Mouse (Mus musculus): ENCODE results near the gene Tesk1. TPM values are rescaled to one million over a fixed set of nuclear protein-coding genes. Genes with fewer than 3 reads are reported as not detected.

The Tesk1 gene
- total and polyA plus RNA-seq, 2 experiments from 2014 or later: 18.9 to 184 TPM

- ATAC-seq (ENCODE audit: low FRiP score): no peak
- TF ChIP-seq CTCF (IDR thresholded peaks at IDR 0.05): no peak
Observed at GRCm38 (mm10) chr4:43496587-43496986, 54.8 kb downstream of the Tesk1 start.

DNA sequence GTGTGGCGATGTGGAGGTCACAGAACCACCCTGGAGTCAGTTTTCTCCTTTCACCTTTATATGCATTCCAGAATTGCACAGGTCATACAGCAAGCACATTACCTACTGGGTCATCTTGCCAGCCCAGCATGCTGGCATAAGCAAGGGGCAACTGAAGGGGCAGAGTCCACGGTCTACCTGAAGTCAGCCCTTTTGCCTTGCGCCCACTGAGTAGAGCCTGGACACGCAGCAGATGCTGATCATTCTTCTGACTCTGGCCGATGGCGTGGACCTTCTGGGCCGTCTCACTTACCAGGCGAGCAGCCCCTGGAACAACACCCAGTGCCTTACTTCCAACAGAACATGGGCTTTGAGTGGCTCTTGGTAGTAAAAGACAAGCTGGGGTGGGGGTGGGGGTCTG is 55.7 kb downstream of the Tesk1 start:
- no peak for TF ChIP-seq CTCF (IDR thresholded peaks at IDR 0.05)
- no peak overlapping the region for H3K4me3 ChIP-seq (ENCODE audit: low read depth, low read length)
- ATAC-seq (ENCODE audit: low FRiP score) (no peak), DNase-seq (ENCODE audit: low spot score) (no peak)
- H3K27ac ChIP-seq (ENCODE audit: low read depth, low read length): no peak overlapping the region
- H3K9ac ChIP-seq (replicated peaks; ENCODE audit: low read length, poor library complexity, severe bottlenecking): no peak overlapping the region
- WGBS: 96% methylated on average over 8 of the region's 8 CpGs
- H3K4me1 ChIP-seq (ENCODE audit: insufficient read depth, low read length): 0 out of 2 replicates have a peak, but pooled peaks cover 6% of the 10 kb centered on the region
- H3K9me3 ChIP-seq (ENCODE audit: low read length): no peaks in the 10 kb centered on the region
- H3K36me3 ChIP-seq (ENCODE audit: insufficient read depth, low read length): peaks cover 3% of the 10 kb centered on the region; the same call in 1 of the 2 replicates
- no peak overlapping the region for H3K4me2 ChIP-seq (ENCODE audit: low read depth, low read length, poor library complexity, severe bottlenecking)
- H3K27me3 ChIP-seq (ENCODE audit: insufficient read depth, low read length): no peaks in the 10 kb centered on the region

More at GRCm38 (mm10) chr4:43496587-43496986, 54.8 kb downstream of the Tesk1 start:
- H3K4me1 ChIP-seq (ENCODE audit: insufficient read depth, low read length): 0 out of 2 replicates have a peak, but pooled peaks cover 6% of the 10 kb centered on the region
- H3K36me3 ChIP-seq (ENCODE audit: insufficient read depth, low read length): peaks cover 3% of the 10 kb centered on the region; the same call in 1 of the 2 replicates
- no peak overlapping the region for H3K4me2 ChIP-seq (ENCODE audit: low read depth, low read length, poor library complexity, severe bottlenecking)
- no peak overlapping the region for H3K27ac ChIP-seq (ENCODE audit: low read depth, low read length)
- no peak overlapping the region for H3K4me3 ChIP-seq (ENCODE audit: low read depth, low read length)
- WGBS: 31% methylated on average over 6 of the region's 6 CpGs
- H3K27me3 ChIP-seq (ENCODE audit: insufficient read depth, low read length): no peaks in the 10 kb centered on the region
- DNase-seq (ENCODE audit: low spot score): no peak
- no peak overlapping the region for H3K9ac ChIP-seq (replicated peaks; ENCODE audit: low read length, poor library complexity, severe bottlenecking)
- no peaks in the 10 kb centered on the region for H3K9me3 ChIP-seq (ENCODE audit: low read length)

Other genes with a start within 250 kb of the Tesk1 start
- gene Atp8b5, start 174.8 kb upstream of the Tesk1 start, total RNA-seq (2014; rRNA removed): 0.44 and 0.47 TPM in 2 replicates
- 0.17 and 0.54 TPM in 2 replicates for gene Atp8b5, start 174.8 kb upstream of the Tesk1 start, polyA plus RNA-seq (2015; fragmentation: Nextera tagmentation; extraction: Ambion mirVana)
- 156 and 200 TPM in 2 replicates for gene Rusc2, start 60.0 kb upstream of the Tesk1 start, total RNA-seq (2014; rRNA removed)
- gene Rusc2, start 60.0 kb upstream of the Tesk1 start, polyA plus RNA-seq (2015; fragmentation: Nextera tagmentation; extraction: Ambion mirVana): 77.7 and 78.9 TPM in 2 replicates
- 1.7 and 2.8 TPM in 2 replicates for gene Fam166b, start 12.8 kb upstream of the Tesk1 start, total RNA-seq (2014; rRNA removed)
- 1.6 and 2.2 TPM in 2 replicates for gene Fam166b, start 12.8 kb upstream of the Tesk1 start, polyA plus RNA-seq (2015; fragmentation: Nextera tagmentation; extraction: Ambion mirVana)
- not detected in 2 replicates for gene Cd72, start 12.7 kb downstream of the Tesk1 start, total RNA-seq (2014; rRNA removed)
- 5.2 and 5.4 TPM in 2 replicates for gene Cd72, start 12.7 kb downstream of the Tesk1 start, polyA plus RNA-seq (2015; fragmentation: Nextera tagmentation; extraction: Ambion mirVana)
- gene Sit1, start 41.8 kb downstream of the Tesk1 start, total RNA-seq (2014; rRNA removed): not detected in 2 replicates
- gene Sit1, start 41.8 kb downstream of the Tesk1 start, polyA plus RNA-seq (2015; fragmentation: Nextera tagmentation; extraction: Ambion mirVana): not detected in 2 replicates
- 74.0 and 77.4 TPM in 2 replicates for gene Ccdc107, start 51.0 kb downstream of the Tesk1 start, total RNA-seq (2014; rRNA removed)
- gene Ccdc107, start 51.0 kb downstream of the Tesk1 start, polyA plus RNA-seq (2015; fragmentation: Nextera tagmentation; extraction: Ambion mirVana): 107 and 120 TPM in 2 replicates
- 1.3 and 16.1 TPM in 2 replicates for gene Arhgef39, start 57.8 kb downstream of the Tesk1 start, total RNA-seq (2014; rRNA removed)
- gene Arhgef39, start 57.8 kb downstream of the Tesk1 start, polyA plus RNA-seq (2015; fragmentation: Nextera tagmentation; extraction: Ambion mirVana): 2.3 and 2.8 TPM in 2 replicates
- 0.05 and 0.52 TPM in 2 replicates for gene Car9, start 65.0 kb downstream of the Tesk1 start, total RNA-seq (2014; rRNA removed)
- gene Car9, start 65.0 kb downstream of the Tesk1 start, polyA plus RNA-seq (2015; fragmentation: Nextera tagmentation; extraction: Ambion mirVana): 0.69 and 1.1 TPM in 2 replicates
- 1.5 and 3.1 TPM in 2 replicates for gene Tpm2, start 81.8 kb downstream of the Tesk1 start, total RNA-seq (2014; rRNA removed)
- 6.2 and 6.6 TPM in 2 replicates for gene Tpm2, start 81.8 kb downstream of the Tesk1 start, polyA plus RNA-seq (2015; fragmentation: Nextera tagmentation; extraction: Ambion mirVana)
- 45.4 and 50.4 TPM in 2 replicates for gene Creb3, start 120.4 kb downstream of the Tesk1 start, total RNA-seq (2014; rRNA removed)
- 85.2 and 91.2 TPM in 2 replicates for gene Creb3, start 120.4 kb downstream of the Tesk1 start, polyA plus RNA-seq (2015; fragmentation: Nextera tagmentation; extraction: Ambion mirVana)
- gene Tln1, start 120.8 kb downstream of the Tesk1 start, total RNA-seq (2014; rRNA removed): 41.3 and 44.4 TPM in 2 replicates
- gene Tln1, start 120.8 kb downstream of the Tesk1 start, polyA plus RNA-seq (2015; fragmentation: Nextera tagmentation; extraction: Ambion mirVana): 72.4 and 75.7 TPM in 2 replicates
- 20.6 and 22.6 TPM in 2 replicates for gene Rgp1, start 136.8 kb downstream of the Tesk1 start, total RNA-seq (2014; rRNA removed)
- gene Rgp1, start 136.8 kb downstream of the Tesk1 start, polyA plus RNA-seq (2015; fragmentation: Nextera tagmentation; extraction: Ambion mirVana): 12.3 and 12.4 TPM in 2 replicates
- gene Gba2, start 136.9 kb downstream of the Tesk1 start, total RNA-seq (2014; rRNA removed): 29.3 and 56.4 TPM in 2 replicates
- 47.5 and 50.6 TPM in 2 replicates for gene Gba2, start 136.9 kb downstream of the Tesk1 start, polyA plus RNA-seq (2015; fragmentation: Nextera tagmentation; extraction: Ambion mirVana)
- not detected in 2 replicates for gene Msmp, start 142.6 kb downstream of the Tesk1 start, total RNA-seq (2014; rRNA removed)
- 1.4 and 2.5 TPM in 2 replicates for gene Msmp, start 142.6 kb downstream of the Tesk1 start, polyA plus RNA-seq (2015; fragmentation: Nextera tagmentation; extraction: Ambion mirVana)
- gene Npr2, start 190.0 kb downstream of the Tesk1 start, total RNA-seq (2014; rRNA removed): 28.2 and 30.5 TPM in 2 replicates
- gene Npr2, start 190.0 kb downstream of the Tesk1 start, polyA plus RNA-seq (2015; fragmentation: Nextera tagmentation; extraction: Ambion mirVana): 8.1 and 8.6 TPM in 2 replicates
- 9.3 and 10.2 TPM in 2 replicates for gene Spag8, start 211.7 kb downstream of the Tesk1 start, total RNA-seq (2014; rRNA removed)
- gene Spag8, start 211.7 kb downstream of the Tesk1 start, polyA plus RNA-seq (2015; fragmentation: Nextera tagmentation; extraction: Ambion mirVana): 7.3 and 8.5 TPM in 2 replicates
- 51.6 and 60.7 TPM in 2 replicates for gene Hint2, start 214.5 kb downstream of the Tesk1 start, total RNA-seq (2014; rRNA removed)
- 80.1 and 83.1 TPM in 2 replicates for gene Hint2, start 214.5 kb downstream of the Tesk1 start, polyA plus RNA-seq (2015; fragmentation: Nextera tagmentation; extraction: Ambion mirVana)
- 28.7 and 30.0 TPM in 2 replicates for gene Tmem8b, start 227.0 kb downstream of the Tesk1 start, total RNA-seq (2014; rRNA removed)
- 9.3 and 13.7 TPM in 2 replicates for gene Tmem8b, start 227.0 kb downstream of the Tesk1 start, polyA plus RNA-seq (2015; fragmentation: Nextera tagmentation; extraction: Ambion mirVana)
- 0.09 TPM in 1 of 2 replicates, not detected in the other for gene Fam221b, start 227.2 kb downstream of the Tesk1 start, total RNA-seq (2014; rRNA removed)
- gene Fam221b, start 227.2 kb downstream of the Tesk1 start, polyA plus RNA-seq (2015; fragmentation: Nextera tagmentation; extraction: Ambion mirVana): 1.4 and 1.5 TPM in 2 replicates

All from midbrain, postnatal 0 days (tissue).